Mouse (Mus musculus) testis, postnatal 14 days (tissue): ENCODE results near the gene D430042O09Rik.
A peak's percentile ranks its signal among the peaks of the same experiment; 100 is the strongest.

ENCODE experiments used
- DNase-seq: peaks from one replicate; pipeline ENCODE4 v3.0.0; 2021; ENCODE audit warnings: low spot score

D430042O09Rik gene

DNA sequence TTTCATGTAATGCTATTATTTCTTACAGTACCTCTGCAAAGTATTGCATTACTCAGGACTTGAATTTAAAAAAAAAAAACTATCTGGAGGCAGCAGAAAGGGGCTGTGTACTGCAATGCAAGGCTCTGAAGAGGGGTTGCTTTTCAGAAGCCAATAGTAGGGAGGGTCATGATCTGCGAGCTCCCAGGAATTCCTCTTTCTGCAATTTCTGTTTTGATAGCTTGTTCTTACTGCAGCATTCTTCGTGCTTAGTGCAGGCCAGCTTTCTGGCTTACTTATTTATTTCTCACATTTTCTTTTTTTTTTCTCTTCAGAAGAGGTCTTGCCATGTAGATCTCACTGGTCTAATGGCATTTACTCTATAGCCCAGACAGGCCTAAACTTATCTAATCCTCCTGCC lies 32.8 kb downstream of the D430042O09Rik start:
- DNase-seq = no peak

- DNase-seq = no peak
Measured at GRCm38 (mm10) chr7:125741271-125741703, 33.6 kb downstream of the D430042O09Rik start.

GRCm38 (mm10) chr7:125744774-125745173 lies 37.1 kb downstream of the D430042O09Rik start:
- DNase-seq = no peak

GRCm38 (mm10) chr7:125746621-125747315 lies 39.1 kb downstream of the D430042O09Rik start:
- DNase-seq = no peak

DNA sequence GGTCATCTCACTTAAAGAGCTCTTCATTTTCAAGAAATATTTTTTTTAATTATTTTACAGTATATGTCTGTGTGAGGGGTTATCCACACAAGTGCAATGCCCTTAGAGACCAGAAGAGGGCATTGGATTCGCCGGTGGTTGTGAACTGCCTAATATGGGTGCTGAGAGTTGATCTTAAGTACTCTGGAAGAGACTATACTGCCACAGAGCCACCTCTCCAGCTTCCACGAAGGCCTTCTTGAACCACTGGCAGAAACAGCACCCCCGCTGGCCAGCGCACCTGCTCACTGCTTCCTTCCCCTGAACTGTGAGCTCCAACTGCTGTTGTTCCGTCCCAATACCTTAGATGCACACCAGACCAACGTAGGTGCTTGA lies 39.6 kb downstream of the D430042O09Rik start:
- DNase-seq = no peak

DNA sequence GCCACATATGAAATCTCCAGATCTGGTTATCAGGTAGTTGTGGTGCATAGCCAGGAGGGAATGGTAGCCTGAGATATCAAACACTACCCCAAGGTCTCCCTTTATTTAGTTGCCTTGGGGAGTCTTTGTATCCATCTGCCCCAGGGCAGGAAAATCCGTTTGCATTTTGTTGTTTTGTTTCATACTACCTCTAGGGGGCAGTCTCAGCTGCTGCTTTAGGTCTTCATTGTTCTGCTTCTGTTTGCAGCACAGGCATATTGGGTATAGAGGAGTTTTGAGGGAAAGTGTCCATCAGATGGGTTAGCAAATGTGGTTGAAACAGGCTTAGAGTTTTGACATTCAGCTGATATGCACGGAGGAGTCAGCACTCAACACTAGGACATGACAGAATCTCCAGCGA lies 40.5 kb downstream of the D430042O09Rik start:
- no peak for DNase-seq

DNA sequence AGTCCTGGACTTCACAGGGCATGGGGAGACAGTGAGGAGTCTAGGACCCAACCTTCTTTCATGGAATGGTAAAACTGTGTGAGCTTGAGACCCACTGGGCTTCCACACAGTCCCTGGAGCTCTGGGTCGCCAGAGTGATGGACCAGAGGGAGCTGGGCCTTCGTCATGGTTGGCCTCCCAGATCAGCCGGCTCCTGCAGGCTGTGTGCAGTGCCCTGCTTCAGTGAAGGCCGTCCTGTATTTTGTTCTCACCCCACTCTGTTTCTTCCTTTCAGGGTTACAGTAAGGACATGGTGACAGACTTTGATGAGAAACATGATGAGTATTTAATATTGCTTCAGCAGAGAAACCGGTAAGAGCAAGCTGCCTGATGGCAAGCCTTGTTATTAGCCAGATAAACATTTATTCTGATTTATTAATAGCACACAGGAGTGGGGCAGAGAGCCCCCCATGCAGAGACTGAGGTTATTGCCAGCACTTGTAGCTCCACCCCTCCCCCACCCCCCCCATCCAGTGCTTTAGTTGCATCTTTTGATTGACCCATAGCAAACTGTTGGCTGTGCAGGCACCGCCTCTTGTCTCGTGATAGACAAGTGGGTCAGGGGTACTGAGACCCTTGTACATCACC lies 45.1 kb downstream of the D430042O09Rik start:
- DNase-seq = no peak

- DNase-seq = peak; percentile 43
Measured at GRCm38 (mm10) chr7:125753326-125753715, 45.6 kb downstream of the D430042O09Rik start.

DNA sequence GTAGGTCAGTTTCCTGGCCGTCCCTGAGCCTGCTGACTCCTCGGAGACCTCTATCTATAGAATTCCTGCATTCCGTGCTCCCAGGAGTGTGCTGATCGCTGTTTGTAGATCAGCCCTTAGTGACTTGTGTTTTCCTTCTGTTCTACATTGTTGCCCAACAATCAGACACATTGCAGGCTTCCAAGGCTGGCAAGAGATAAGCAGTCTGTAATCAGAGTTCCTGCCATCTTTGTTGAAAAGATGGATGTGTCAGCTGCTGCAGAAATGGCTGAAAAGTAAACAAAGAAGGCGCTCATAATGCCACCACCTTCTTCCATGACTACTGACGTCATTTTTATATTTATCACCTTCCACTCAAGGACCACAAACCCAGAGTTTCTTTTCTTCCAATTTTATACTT lies 49.1 kb downstream of the D430042O09Rik start:
- DNase-seq = no peak

DNA sequence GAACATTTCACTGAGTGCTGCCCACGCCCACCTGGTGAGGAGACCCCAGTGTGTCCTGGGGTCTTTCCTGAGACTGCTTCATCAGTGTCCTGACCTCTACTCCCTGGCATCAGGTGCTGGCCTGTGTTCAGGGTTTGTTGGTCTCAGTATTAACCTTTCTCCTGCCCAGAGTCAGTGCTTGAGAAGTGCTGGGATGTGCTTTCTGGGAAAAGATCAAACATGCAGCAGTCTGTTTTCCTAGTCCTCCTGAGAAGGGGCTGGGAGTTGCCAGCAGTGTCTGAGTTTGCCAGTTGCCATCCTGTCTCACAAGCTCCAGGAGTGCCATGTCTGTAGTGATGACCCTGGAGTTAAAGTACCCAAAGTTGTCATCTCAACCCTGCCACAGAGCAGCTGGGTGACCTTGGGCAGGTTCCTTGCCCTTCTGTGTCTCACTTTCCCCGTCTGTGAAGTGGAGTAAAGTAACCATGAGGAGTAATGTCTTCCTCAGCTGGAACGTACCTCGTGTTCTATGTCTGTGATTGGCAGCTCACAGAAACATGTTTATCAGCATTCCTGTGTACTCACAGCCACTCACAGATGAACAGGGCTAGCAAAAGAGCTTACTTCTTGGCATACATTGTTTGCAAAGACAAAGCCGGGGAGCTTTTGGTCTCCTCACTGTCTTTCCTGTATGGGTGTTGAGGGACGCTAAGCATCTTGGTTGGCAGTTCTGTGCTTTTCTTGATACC lies 50.4 kb downstream of the D430042O09Rik start:
- DNase-seq = no peak

DNA sequence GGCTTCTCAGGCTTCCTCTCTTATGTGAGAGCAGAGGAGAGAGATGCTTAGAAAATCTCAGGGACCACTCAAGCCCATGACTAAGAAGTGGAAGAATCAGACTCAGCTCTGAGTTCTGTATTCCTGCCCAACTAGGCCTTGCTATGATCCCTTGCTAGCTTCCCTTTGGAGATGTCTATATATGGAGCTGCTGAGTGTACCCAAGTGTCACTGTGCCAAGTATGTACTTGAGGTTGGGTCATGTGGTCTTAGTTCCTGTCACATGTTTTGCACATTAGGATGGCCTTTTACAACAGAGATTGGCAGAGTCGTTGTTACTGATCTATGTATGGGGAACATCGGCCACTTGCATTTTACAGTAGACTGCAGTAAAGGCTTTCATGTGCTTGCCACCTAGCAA lies 54.6 kb downstream of the D430042O09Rik start:
- DNase-seq = no peak

GRCm38 (mm10) chr7:125762883-125763830 lies 55.5 kb downstream of the D430042O09Rik start:
- no peak for DNase-seq

DNA sequence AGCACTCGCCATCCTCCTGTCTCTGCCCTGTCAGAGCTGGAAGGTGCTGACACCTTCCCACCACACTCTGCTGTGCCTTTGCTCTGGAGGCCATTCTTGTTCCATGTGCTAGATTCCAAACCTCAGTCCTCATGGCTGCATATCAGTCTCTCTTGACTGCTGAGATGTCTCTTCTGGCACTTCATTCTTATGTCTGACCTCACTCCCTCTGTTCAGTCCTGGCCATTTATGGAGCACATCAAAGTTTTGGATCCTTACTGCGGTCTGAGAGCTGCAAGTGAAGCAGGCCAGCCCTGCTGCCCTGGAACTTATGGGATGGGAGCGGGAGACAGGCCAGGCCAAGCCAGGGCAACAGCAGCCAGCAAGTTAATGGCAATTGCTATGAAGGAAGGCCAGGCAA lies 56.7 kb downstream of the D430042O09Rik start:
- no peak for DNase-seq

DNA sequence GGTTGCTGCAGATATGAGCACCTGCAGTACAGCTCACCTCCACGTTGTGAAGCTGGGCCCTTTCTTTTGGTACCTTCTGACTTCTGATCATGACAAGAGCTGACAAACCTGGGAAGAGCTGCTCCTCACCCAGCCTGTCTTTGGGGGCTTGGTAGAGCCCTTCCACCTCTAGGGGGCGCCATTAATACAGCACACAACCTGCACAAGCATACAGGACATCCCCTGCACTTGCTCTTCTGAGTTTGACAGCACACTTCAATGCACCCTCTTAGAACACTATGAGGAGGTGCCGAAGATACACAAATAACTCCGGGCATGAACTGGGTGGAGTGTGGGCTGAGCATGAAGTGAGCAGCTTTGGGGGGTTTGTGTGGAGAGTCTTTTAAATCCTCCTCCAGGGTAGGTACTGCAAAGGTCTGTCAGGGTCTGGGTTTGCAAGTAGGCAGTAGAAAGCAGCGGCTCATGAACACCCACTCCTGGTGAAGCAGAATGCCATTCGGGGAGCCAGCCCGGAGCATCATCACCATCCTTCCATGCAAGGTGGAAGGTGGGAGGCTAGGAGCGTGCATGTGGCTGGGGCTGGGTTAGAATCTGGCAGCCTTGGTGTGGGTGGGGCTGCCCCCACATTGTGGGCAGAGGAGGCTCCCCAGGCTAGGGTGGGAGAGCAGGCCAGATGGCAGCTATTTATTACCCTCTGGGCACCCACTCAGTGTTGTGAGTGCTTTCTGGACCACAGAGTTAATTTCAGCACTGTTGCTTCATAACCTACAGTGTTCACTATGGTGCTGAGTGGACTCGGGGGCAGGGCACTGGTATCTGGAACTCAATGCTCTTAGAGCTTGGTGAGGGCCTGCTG lies 59.5 kb downstream of the D430042O09Rik start:
- no peak for DNase-seq

GRCm38 (mm10) chr7:125772961-125773571 lies 65.4 kb downstream of the D430042O09Rik start:
- DNase-seq = no peak

DNA sequence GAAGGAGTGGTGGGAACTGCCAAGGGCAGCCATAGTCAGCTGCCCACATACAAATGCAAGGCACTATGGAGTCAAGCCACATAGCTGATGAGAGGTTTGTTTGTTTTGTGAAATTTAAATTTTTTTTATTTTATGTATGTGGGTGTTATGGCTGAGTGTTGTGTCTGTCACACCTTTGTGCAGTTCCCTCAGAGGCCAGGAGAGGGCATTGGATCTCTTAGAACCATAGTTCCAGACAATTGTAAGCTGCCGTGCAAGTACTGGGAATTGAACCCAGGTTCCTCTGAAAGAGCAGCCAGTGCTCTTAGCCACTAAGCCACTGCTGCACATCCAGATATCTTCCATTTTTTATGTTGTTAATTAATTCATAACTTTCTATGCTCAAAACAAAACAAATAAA lies 75.5 kb downstream of the D430042O09Rik start:
- DNase-seq = no peak

- DNase-seq = no peak
Measured at GRCm38 (mm10) chr7:125786105-125786504, 78.4 kb downstream of the D430042O09Rik start.

- DNase-seq = no peak
Measured at GRCm38 (mm10) chr7:125787046-125787445, 79.4 kb downstream of the D430042O09Rik start.

GRCm38 (mm10) chr7:125790039-125790438 lies 82.4 kb downstream of the D430042O09Rik start:
- DNase-seq = no peak

DNA sequence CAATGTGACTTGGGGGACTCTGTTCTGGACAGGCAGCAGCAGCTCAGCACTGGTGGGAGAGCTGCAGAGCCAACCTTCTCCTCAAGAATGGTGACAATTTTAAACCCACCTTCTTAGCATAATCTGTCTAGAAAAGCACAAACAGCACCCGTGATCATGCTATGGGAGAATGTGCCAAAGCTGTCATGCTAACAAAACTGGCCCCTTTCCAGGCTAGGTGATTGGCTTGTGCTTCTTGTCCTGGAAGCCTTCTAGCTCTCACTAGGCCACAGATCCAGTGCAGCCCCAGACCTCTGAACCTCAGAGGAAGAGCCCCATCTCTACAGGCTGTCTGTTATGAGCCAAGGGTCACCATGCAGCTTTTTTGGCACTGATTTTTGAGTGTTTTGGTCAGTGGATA lies 98.9 kb downstream of the D430042O09Rik start:
- no peak for DNase-seq

- DNase-seq = no peak
Measured at GRCm38 (mm10) chr7:125808210-125808609, 100.5 kb downstream of the D430042O09Rik start.
